Mouse (Mus musculus) ovary, adult 18-20 months (tissue): ENCODE measurements around the gene Dhx40.

Experiments used
- DNase-seq: peaks from one replicate; pipeline ENCODE4 v3.0.0; 2022; ENCODE audit warnings: low spot score, mixed read lengths

The Dhx40 gene

DNA sequence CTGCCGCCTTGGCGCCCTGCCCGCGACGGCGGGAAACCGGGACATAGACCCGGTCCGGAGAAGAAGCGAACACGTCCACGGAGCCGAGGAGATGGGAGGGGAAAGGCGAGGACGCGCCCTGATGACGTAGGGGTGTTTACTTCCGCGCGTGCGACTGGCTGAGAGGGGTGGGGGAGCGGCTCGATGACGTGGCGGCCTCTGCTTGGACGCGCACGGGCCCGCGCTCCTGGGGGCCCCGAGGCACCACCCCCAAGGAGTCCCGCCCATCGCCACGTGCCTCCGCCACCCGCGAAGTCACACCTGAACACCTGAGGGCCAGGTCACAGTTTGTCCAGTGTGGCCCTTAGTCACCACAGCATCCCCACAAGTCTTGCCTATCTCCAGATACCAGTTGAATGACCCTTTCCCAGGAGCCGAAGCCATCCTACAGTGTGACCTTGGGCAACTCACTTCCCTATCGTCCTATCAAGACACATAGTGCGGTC, at the start of gene Dhx40:
Dhx40 (minus strand) TSS at position 242 of the 485 bp plus-strand sequence.
- DNase-seq = peak; percentile 87

DNA sequence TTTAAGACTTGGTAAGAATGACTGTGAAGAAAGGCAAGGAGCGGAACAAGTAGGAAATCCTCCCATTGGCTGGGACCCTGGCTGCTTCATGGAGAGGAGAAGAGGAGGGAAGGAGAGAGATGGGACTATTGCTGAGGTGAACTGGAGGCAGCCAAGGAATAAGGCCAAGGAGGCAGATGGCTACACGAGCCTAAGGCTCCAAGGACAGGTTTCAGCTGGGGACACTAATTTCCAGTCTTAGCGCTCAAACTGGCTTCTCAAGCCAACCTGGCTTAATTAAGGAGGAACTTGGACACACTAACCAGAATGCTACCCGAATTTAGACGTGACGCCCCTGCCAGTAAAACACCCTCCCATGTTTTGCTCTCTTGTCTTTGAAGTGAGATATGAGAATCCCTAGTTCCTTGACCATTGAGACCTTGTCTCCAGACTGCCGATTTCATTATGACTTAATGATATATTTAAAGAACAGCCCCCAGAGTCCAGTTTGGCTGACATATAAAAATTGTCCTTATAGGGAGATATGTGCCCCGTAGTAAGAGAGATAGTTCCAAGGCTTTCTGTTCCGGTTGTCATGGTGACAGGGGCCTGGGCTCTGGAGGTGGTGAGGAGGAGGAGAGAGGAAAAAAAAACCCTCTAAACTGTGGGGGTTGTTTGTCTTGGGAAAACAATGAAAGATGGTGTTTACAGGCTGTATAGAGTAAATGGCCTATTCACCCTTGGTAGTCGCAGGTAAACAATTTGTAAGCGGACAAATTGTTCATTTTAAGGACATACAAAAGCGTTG, 48.3 kb upstream of the Dhx40 start:
- DNase-seq = peak; percentile 45

- DNase-seq = no peak
Observed at GRCm38 (mm10) chr11:86853081-86853480, 45.5 kb upstream of the Dhx40 start.

DNA sequence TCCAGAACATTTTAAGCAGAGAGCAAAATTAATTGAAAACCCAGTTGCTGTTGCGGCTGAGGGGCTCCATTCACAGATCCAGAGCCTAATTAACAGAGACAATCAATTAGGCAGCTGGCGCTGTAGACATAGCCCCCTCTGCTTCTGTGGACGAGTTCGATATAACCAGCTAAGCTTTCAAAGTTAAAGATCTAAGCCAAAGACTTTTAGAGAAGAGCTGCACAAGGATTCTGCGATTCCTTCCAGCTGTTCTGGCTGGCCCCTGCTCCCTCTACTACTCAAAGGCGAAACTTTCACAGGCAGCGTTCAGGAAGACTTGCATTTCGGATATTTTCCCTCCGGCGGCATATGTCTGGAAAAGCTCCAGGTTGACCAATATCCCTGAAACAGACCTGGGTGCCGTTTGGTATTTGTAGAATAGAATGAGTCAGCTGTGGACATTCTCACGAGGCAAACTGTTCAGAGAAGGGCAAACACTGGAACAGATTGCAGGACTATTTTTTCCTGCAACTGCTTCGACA, 45.0 kb upstream of the Dhx40 start:
- no peak for DNase-seq

DNA sequence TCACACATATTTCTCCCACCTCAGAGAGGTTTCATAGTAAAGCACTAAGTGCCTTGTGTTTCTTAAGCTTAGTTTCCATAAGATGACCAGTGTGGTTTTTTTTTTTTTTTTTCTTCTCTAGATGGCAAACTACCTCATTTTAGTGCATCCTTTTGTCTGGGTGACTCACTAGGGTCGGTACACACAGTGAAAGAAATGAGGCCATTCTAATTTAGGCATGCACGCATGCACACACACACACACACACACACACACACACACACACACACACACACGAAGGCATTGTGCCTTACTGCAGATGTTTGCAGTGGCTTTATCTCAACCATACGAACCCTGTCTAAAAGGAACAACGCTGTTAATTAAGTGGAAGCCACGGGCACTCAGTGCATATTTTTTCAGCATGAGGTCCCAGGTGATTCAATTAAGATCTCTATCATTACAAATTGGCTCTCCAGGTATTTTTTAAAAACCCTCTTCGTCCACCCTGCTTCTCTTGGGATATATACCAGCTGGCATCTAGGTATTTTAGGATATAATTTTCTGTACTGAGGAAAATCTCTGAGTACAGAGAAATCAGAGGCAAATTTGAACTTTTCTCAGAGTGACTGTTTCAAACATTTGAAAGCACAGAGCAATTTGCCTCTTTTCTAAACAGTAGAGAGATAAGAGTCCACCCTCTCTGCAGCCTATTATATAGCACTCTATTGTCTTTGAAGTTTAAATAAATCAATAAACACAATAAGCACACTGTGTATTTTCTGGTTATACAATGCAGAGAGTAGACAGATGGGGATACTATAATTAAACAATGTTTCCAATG, 44.4 kb upstream of the Dhx40 start:
- no peak for DNase-seq

GRCm38 (mm10) chr11:86851234-86851671, 43.7 kb upstream of the Dhx40 start:
- no peak for DNase-seq

- no peak for DNase-seq
Observed at GRCm38 (mm10) chr11:86843831-86844230, 36.3 kb upstream of the Dhx40 start.

DNA sequence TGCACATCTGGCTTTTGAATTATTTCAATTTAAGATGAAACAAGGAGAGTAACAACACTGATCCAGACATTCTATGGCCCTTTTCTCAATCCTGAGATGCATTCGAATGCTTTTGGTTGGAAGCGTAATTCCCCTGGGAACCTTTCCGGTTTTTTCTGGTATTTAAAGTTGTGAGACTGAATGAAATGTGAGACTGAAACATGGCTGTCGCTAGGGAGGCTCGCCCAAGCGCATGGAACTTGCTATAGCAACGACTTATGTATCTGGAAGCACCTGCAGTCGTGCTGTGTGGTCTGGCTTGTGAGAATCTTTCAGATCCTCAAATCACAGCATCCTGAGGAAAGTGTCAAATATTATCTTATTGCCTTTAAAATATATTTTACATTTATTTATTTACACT, 33.7 kb upstream of the Dhx40 start:
- no peak for DNase-seq

- DNase-seq = peak; percentile 77
Observed at GRCm38 (mm10) chr11:86840511-86841154, 33.1 kb upstream of the Dhx40 start.

DNA sequence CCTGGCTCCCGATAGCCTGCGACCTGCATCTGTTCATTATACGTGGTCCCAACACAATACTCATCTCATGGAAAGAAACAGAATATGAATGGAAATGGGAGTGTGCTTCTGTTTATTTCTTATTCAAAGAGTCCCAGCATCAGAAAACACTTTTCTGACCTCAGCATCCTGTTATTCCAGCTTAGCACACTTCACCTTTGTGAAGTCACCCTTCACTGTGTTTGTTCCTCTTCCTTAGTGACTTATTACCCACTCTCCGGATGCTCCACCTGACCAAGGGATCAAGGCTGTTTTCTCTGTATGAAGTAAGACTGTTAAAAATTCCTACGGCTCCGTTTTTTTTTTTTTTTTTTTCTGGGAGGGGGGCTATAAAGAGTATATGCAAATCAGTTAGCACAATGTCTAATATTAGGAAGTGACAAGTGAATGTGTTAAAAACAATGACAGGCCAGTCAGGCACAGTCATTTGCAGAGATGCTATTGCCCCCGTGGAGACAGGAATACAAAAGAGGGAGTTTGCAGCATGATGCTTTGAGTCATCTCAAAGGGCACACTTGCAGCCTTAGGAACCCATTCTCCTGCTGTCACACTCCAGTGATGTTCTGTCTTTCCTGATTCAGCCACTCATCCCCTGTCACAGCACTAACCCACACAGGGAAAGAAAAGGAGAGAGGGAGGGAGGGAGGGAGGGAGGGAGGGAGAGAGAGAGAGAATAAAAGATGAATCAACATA, 32.3 kb upstream of the Dhx40 start:
- DNase-seq = no peak

DNA sequence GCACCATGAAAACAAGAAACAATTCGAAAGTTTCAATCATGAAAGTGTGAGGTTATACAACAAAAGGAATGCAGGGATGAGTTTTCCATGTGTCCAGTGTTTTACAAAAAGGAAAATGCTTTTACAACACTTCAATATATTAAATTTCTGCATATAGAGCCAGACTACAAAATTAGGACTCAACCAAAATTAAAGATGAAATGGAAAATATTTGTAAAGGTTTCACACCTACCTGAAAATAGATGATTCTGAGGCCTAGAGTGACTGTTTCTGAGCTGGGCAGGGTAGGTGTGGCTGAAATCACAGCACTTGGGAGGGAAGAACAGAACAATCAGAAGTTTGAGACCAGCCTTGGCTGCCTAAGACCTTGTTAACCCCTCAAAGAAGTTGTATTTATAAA, 31.2 kb upstream of the Dhx40 start:
- no peak for DNase-seq

GRCm38 (mm10) chr11:86836366-86836765, 28.8 kb upstream of the Dhx40 start:
- peak; percentile 44 for DNase-seq

GRCm38 (mm10) chr11:86834628-86835338, 27.2 kb upstream of the Dhx40 start:
- DNase-seq = no peak

- no peak for DNase-seq
Observed at GRCm38 (mm10) chr11:86834050-86834449, 26.5 kb upstream of the Dhx40 start.

DNA sequence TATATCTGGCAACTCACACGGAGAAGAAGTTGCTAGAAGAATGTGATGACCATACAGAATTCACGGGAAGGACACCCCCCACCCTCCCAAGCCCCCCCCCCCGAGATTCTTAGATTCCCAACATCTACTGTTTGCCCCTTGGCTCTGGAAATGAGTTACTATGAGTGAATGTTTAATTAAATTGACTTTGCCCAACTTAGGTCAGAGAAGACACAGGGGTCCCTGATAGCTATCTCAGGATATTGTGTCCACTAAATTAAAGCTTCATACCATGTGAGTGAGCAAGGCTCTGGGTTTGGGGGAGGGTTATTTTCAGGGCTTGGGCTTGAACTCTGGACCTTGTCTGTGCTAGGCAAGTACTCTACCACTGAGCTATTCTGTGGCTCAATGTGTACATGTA, 25.6 kb upstream of the Dhx40 start:
- DNase-seq = no peak

GRCm38 (mm10) chr11:86828396-86828795, 20.9 kb upstream of the Dhx40 start:
- no peak for DNase-seq

DNA sequence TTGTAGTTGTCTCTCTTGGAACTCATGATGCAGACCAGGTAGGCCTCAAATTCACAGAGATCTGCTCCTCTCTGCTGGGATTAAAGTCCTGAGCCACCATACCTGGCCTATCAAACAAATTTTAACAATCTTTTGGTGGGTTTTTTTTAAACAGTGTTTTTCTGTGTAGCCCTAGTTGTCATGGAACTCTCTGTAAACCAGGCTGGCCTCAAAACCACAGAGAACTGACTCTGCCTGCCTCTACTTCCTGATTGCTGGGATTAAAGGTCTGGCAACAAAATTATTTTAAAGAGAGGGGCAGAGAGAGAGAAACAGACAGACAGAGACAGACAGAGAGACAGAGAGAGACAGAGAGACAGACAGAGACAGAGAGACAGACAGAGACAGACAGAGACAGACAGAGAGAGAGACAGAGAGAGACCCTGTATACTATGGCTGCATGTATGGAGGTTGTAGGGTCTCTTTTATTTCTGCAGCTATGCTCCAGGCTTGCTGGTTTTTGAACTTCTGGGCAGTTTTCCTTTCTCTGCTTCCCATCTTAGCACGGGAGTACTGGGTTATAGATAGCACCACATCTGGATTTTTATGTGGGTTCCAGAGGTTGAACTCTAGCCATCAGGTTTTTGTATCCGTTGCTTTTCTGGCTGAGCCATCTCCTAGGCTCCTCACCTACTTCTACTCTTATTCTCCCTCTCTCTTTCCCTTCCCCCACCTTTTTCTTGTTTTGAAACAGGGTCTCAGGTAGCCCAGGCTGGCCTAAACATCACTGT, 20.1 kb upstream of the Dhx40 start:
- no peak for DNase-seq

DNA sequence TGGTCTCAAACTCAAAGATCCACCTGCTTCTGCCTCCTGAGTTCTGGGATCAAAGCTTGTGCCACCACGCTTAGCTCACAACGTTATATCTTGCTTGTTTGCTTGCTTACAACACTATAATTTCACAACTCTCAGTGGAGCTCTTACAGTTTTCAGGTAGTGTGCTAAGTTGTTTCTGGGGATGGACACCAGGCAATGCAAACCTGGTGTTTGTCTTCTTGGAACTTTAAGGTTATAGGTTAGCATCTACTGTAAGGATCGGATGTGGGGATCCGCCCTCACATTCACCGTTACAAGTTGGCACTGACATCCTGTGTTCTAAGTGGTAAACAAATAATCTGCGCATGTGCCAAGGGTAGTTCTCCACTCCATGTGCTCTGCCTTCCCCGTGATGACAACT, 16.9 kb upstream of the Dhx40 start:
- DNase-seq = no peak

- no peak for DNase-seq
Observed at GRCm38 (mm10) chr11:86822531-86822930, 15.0 kb upstream of the Dhx40 start.

DNA sequence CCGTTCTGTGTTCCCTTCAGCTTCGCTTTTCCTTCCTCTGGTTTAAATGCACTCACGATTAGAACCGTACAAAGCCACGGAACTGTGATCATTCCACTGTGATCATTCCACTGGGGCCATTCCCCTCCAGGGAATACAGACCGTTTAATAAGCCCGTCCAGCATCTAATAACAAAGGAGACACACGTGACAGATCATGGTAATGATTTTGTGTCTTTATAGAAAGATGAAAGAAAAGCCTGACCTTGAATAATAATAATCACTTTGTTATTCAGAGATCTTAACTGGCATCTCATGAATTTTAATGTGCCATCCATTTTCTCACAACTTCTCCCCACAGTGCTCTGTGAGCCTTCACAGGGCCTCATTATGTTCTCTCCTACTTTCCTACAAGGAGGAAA, 12.0 kb upstream of the Dhx40 start:
- DNase-seq = no peak
